Mouse (Mus musculus): ENCODE data around the gene Sspn. TPM values are rescaled to one million over a fixed set of nuclear protein-coding genes. Genes with fewer than 3 reads are reported as not detected.

Sspn gene
- polyA plus RNA-seq (2016; fragmentation: Nextera tagmentation; extraction: Ambion mirVana) = 1.0 and 1.7 TPM in 2 replicates

- no peaks in the 10 kb centered on the region for H3K36me3 ChIP-seq
- no peak within 1 kb of the TSS for H3K27ac ChIP-seq
- 58% methylated on average over 3 of the region's 3 CpGs for WGBS (ENCODE audit: insufficient replicate concordance)
- no peaks in the 10 kb centered on the region for H3K9me3 ChIP-seq (replicated peaks)
- no peak for ATAC-seq
- no peaks in the 10 kb centered on the region for H3K27me3 ChIP-seq (replicated peaks)
- H3K9ac ChIP-seq = no peak within 1 kb of the TSS
- no peak within 1 kb of the TSS for H3K4me2 ChIP-seq
- no peaks in the 10 kb centered on the region for H3K4me1 ChIP-seq
- no peak within 1 kb of the TSS for H3K4me3 ChIP-seq
These were observed at the start of gene Sspn for GRCm38 (mm10) chr6:145931341-145931740. Sspn (plus strand) TSS chr6:145931641.

GRCm38 (mm10) chr6:145883010-145883409 is 48.4 kb upstream of the Sspn start:
- no peak overlapping the region for H3K27ac ChIP-seq
- no peak for ATAC-seq
- H3K27me3 ChIP-seq (replicated peaks) = no peaks in the 10 kb centered on the region
- H3K4me1 ChIP-seq = no peaks in the 10 kb centered on the region
- H3K9me3 ChIP-seq (replicated peaks) = no peaks in the 10 kb centered on the region
- no peak overlapping the region for H3K9ac ChIP-seq
- WGBS (ENCODE audit: insufficient replicate concordance) = 32% methylated on average over 1 of the region's 1 CpGs
- no peaks in the 10 kb centered on the region for H3K36me3 ChIP-seq
- no peak overlapping the region for H3K4me3 ChIP-seq
- no peak overlapping the region for H3K4me2 ChIP-seq

- Histone ChIP-seq H3K4me1 (no peaks in the 10 kb centered on the region), H3K27ac (no peak overlapping the region), H3K4me3 (no peak overlapping the region), H3K27me3 (replicated peaks) (no peaks in the 10 kb centered on the region), H3K9me3 (replicated peaks) (no peaks in the 10 kb centered on the region), H3K36me3 (no peaks in the 10 kb centered on the region), H3K9ac (no peak overlapping the region), H3K4me2 (no peak overlapping the region)
- ATAC-seq = no peak
- WGBS (ENCODE audit: insufficient replicate concordance) = 69% methylated on average over 4 of the region's 4 CpGs
These were observed 47.8 kb upstream of the Sspn start for GRCm38 (mm10) chr6:145883668-145884067.

- H3K9me3 ChIP-seq (replicated peaks) = no peaks in the 10 kb centered on the region
- ATAC-seq = no peak
- H3K4me1 ChIP-seq = no peaks in the 10 kb centered on the region
- no peak overlapping the region for H3K9ac ChIP-seq
- WGBS (ENCODE audit: insufficient replicate concordance) = 68% methylated on average over 4 of the region's 4 CpGs
- H3K27ac ChIP-seq = no peak overlapping the region
- H3K4me2 ChIP-seq = no peak overlapping the region
- no peaks in the 10 kb centered on the region for H3K27me3 ChIP-seq (replicated peaks)
- H3K4me3 ChIP-seq = no peak overlapping the region
- no peaks in the 10 kb centered on the region for H3K36me3 ChIP-seq
These were observed 46.4 kb upstream of the Sspn start for GRCm38 (mm10) chr6:145885069-145885468.

GRCm38 (mm10) chr6:145886277-145886676 is 45.2 kb upstream of the Sspn start:
- no peak for ATAC-seq
- no peaks in the 10 kb centered on the region for H3K9me3 ChIP-seq (replicated peaks)
- H3K27ac ChIP-seq = no peak overlapping the region
- no peak overlapping the region for H3K4me3 ChIP-seq
- WGBS (ENCODE audit: insufficient replicate concordance) = 64% methylated on average over 8 of the region's 8 CpGs
- H3K36me3 ChIP-seq = no peaks in the 10 kb centered on the region
- no peaks in the 10 kb centered on the region for H3K27me3 ChIP-seq (replicated peaks)
- no peak overlapping the region for H3K4me2 ChIP-seq
- no peaks in the 10 kb centered on the region for H3K4me1 ChIP-seq
- no peak overlapping the region for H3K9ac ChIP-seq

GRCm38 (mm10) chr6:145887719-145888118 is 43.7 kb upstream of the Sspn start:
- Histone ChIP-seq H3K36me3 (no peaks in the 10 kb centered on the region), H3K27me3 (replicated peaks) (no peaks in the 10 kb centered on the region), H3K4me2 (no peak overlapping the region), H3K9ac (no peak overlapping the region), H3K4me1 (no peaks in the 10 kb centered on the region), H3K27ac (no peak overlapping the region), H3K9me3 (replicated peaks) (no peaks in the 10 kb centered on the region), H3K4me3 (no peak overlapping the region)
- no peak for ATAC-seq
- 74% methylated on average over 6 of the region's 6 CpGs for WGBS (ENCODE audit: insufficient replicate concordance)

- Histone ChIP-seq H3K4me1 (0 out of 2 replicates have a peak, but pooled peaks cover 5% of the 10 kb centered on the region), H3K27ac (no peak overlapping the region), H3K9ac (no peak overlapping the region), H3K4me3 (no peak overlapping the region), H3K27me3 (replicated peaks) (no peaks in the 10 kb centered on the region), H3K4me2 (no peak overlapping the region), H3K9me3 (replicated peaks) (no peaks in the 10 kb centered on the region), H3K36me3 (no peaks in the 10 kb centered on the region)
- no peak for ATAC-seq
- WGBS (ENCODE audit: insufficient replicate concordance) = 63% methylated on average over 11 of the region's 11 CpGs
These were observed 39.5 kb upstream of the Sspn start for GRCm38 (mm10) chr6:145891951-145892350.

- H3K27me3 ChIP-seq (replicated peaks) = no peaks in the 10 kb centered on the region
- no peaks in the 10 kb centered on the region for H3K9me3 ChIP-seq (replicated peaks)
- 0 out of 2 replicates have a peak, but pooled peaks cover 5% of the 10 kb centered on the region for H3K4me1 ChIP-seq
- H3K27ac ChIP-seq = no peak overlapping the region
- no peak overlapping the region for H3K4me3 ChIP-seq
- H3K9ac ChIP-seq = no peak overlapping the region
- 82% methylated on average over 20 of the region's 20 CpGs for WGBS (ENCODE audit: insufficient replicate concordance)
- no peak for ATAC-seq
- no peak overlapping the region for H3K4me2 ChIP-seq
- no peaks in the 10 kb centered on the region for H3K36me3 ChIP-seq
These were observed 38.8 kb upstream of the Sspn start for GRCm38 (mm10) chr6:145892381-145893265.

- 53% methylated on average over 13 of the region's 13 CpGs for WGBS (ENCODE audit: insufficient replicate concordance)
- no peaks in the 10 kb centered on the region for H3K27me3 ChIP-seq (replicated peaks)
- no peaks in the 10 kb centered on the region for H3K9me3 ChIP-seq (replicated peaks)
- no peaks in the 10 kb centered on the region for H3K36me3 ChIP-seq
- H3K4me1 ChIP-seq = 0 out of 2 replicates have a peak, but pooled peaks cover 5% of the 10 kb centered on the region
- no peak overlapping the region for H3K4me2 ChIP-seq
- no peak overlapping the region for H3K9ac ChIP-seq
- H3K27ac ChIP-seq = no peak overlapping the region
- ATAC-seq = no peak
- H3K4me3 ChIP-seq = no peak overlapping the region
These were observed 37.9 kb upstream of the Sspn start for GRCm38 (mm10) chr6:145893366-145894021.

- Histone ChIP-seq H3K36me3 (no peaks in the 10 kb centered on the region), H3K27ac (no peak overlapping the region), H3K27me3 (replicated peaks) (no peaks in the 10 kb centered on the region), H3K4me1 (0 out of 2 replicates have a peak, but pooled peaks cover 5% of the 10 kb centered on the region), H3K9me3 (replicated peaks) (no peaks in the 10 kb centered on the region), H3K9ac (no peak overlapping the region), H3K4me2 (no peak overlapping the region), H3K4me3 (no peak overlapping the region)
- ATAC-seq = no peak
- WGBS (ENCODE audit: insufficient replicate concordance) = 36% methylated on average over 8 of the region's 8 CpGs
These were observed 36.6 kb upstream of the Sspn start for GRCm38 (mm10) chr6:145894669-145895342.

- Histone ChIP-seq H3K9ac (no peak overlapping the region), H3K9me3 (replicated peaks) (no peaks in the 10 kb centered on the region), H3K4me3 (no peak overlapping the region), H3K27me3 (replicated peaks) (no peaks in the 10 kb centered on the region), H3K4me1 (no peaks in the 10 kb centered on the region), H3K27ac (no peak overlapping the region), H3K36me3 (no peaks in the 10 kb centered on the region), H3K4me2 (no peak overlapping the region)
- WGBS (ENCODE audit: insufficient replicate concordance) = 87% methylated on average over 5 of the region's 5 CpGs
- ATAC-seq = no peak
These were observed 27.3 kb upstream of the Sspn start for GRCm38 (mm10) chr6:145904169-145904568.

- H3K9me3 ChIP-seq (replicated peaks) = no peaks in the 10 kb centered on the region
- no peak overlapping the region for H3K4me2 ChIP-seq
- no peak for ATAC-seq
- H3K9ac ChIP-seq = no peak overlapping the region
- H3K27ac ChIP-seq = no peak overlapping the region
- no peaks in the 10 kb centered on the region for H3K27me3 ChIP-seq (replicated peaks)
- H3K4me3 ChIP-seq = no peak overlapping the region
- H3K4me1 ChIP-seq = no peaks in the 10 kb centered on the region
- WGBS (ENCODE audit: insufficient replicate concordance) = 72% methylated on average over 5 of the region's 5 CpGs
- no peaks in the 10 kb centered on the region for H3K36me3 ChIP-seq
These were observed 26.8 kb upstream of the Sspn start for GRCm38 (mm10) chr6:145904616-145905015.
